Mouse (Mus musculus) forebrain, embryonic 12.5 days (tissue): ENCODE measurements around the gene Srsf1. TPM values are rescaled to one million over a fixed set of nuclear protein-coding genes. Genes with fewer than 3 reads are reported as not detected.
A peak's percentile ranks its signal among the peaks of the same experiment; 100 is the strongest.
"Not testable (repeated sequence)": the region's sequence is repeated elsewhere in the genome, so short reads cannot be mapped to it uniquely, and the experiment has no call there.

ENCODE experiments used
- ATAC-seq: fragments of 200-750 bp; cut with Nextera tagmentation; 2 replicates; pipeline ENCODE4 v1.8.0; 2017; ENCODE audit warnings: moderate TSS enrichment; ENCODE audit not compliant: low FRiP score
- H3K27ac ChIP-seq: fragments of 300-500 bp; sonication (generic); 2 replicates; pipeline ENCODE4 v1.5.1; 2016; ENCODE audit warnings: mild to moderate bottlenecking
- H3K27me3 ChIP-seq: fragments of 300-500 bp; sonication (generic); 2 replicates; pipeline ENCODE4 v1.6.1; 2016; ENCODE audit warnings: mild to moderate bottlenecking
- H3K36me3 ChIP-seq: fragments of 300-500 bp; sonication (generic); replicated peaks from 2 replicates; pipeline ENCODE4 v1.6.1; 2016; ENCODE audit warnings: mild to moderate bottlenecking
- H3K4me1 ChIP-seq: fragments of 300-500 bp; sonication (generic); 2 replicates; pipeline ENCODE4 v1.6.1; 2016
- H3K4me2 ChIP-seq: fragments of 300-500 bp; sonication (generic); 2 replicates; pipeline ENCODE4 v1.6.1; 2016; ENCODE audit warnings: mild to moderate bottlenecking, moderate library complexity
- H3K4me3 ChIP-seq: fragments of 300-500 bp; sonication (generic); replicated peaks from 2 replicates; pipeline ENCODE4 v1.5.1; 2016; ENCODE audit warnings: mild to moderate bottlenecking
- H3K9ac ChIP-seq: fragments of 300-500 bp; sonication (generic); 2 replicates; pipeline ENCODE4 v1.6.1; 2016; ENCODE audit warnings: mild to moderate bottlenecking
- H3K9me3 ChIP-seq: fragments of 300-500 bp; sonication (generic); 2 replicates; pipeline ENCODE4 v1.6.1; 2016
- WGBS: fragments of 180-500 bp; shearing (Covaris S2); methylation state at CpG from one replicate; pipeline ENCODE4 v1.1.7; 2016; 5-methylcytosine and 5-hydroxymethylcytosine counted together
- polyA plus RNA-seq: library from polyadenylated mRNA; unstranded; fragments of >200 nt; fragmentation: Nextera tagmentation; extraction: Ambion mirVana; gene quantifications from 2 replicates; pipeline ENCODE4 v1.2.1, GENCODE M21; 2016

Srsf1 gene
- polyA plus RNA-seq, 1 experiment from 2014 or later: 564 TPM

DNA sequence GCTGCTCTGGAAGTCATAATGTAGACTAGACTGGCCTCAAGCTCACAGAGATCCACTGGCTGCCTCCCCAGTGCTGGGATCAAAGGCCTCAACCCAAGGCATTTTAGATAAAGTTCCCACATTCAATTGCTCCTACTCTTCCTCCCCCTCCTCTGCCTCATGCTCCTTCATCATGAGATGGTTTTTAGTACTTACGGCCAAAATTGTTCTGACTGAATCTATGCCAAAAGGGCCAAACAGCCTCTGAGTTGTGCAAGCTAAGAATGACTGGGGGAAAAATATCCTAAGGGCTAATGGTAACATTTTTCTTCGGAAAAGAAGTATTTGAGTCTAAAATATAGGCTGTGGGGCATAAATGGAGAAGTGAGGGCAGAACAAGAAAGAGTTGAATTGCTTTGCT is 23.2 kb upstream of the Srsf1 start:
- H3K9me3 ChIP-seq: no peaks in the 10 kb centered on the region
- WGBS: 89% methylated on average over 2 of the region's 2 CpGs
- H3K27me3 ChIP-seq: no peaks in the 10 kb centered on the region
- peaks cover 19% of the 10 kb centered on the region for H3K4me1 ChIP-seq
- no peak overlapping the region for H3K9ac ChIP-seq
- H3K36me3 ChIP-seq: no peaks in the 10 kb centered on the region
- ATAC-seq: no peak
- no peak overlapping the region for H3K4me3 ChIP-seq
- no peak overlapping the region for H3K4me2 ChIP-seq
- no peak overlapping the region for H3K27ac ChIP-seq

GRCm38 (mm10) chr11:88027391-88028035 is 19.7 kb upstream of the Srsf1 start:
- Histone ChIP-seq H3K27ac (peak overlapping the region; percentile 86), H3K27me3 (no peaks in the 10 kb centered on the region), H3K4me1 (peaks cover 19% of the 10 kb centered on the region), H3K4me3 (no peak overlapping the region), H3K9ac (no peak overlapping the region), H3K36me3 (no peaks in the 10 kb centered on the region), H3K4me2 (0 out of 2 replicates have a peak overlapping the region, but pooled peaks have one; percentile 17), H3K9me3 (no peaks in the 10 kb centered on the region)
- ATAC-seq: no peak
- WGBS: 50% methylated on average over 9 of the region's 9 CpGs

- H3K27me3 ChIP-seq: no peaks in the 10 kb centered on the region
- no peaks in the 10 kb centered on the region for H3K36me3 ChIP-seq
- ATAC-seq: peak; percentile 82
- H3K9ac ChIP-seq: no peak overlapping the region
- H3K9me3 ChIP-seq: no peaks in the 10 kb centered on the region
- H3K4me3 ChIP-seq: no peak overlapping the region
- 4% methylated on average over 16 of the region's 16 CpGs for WGBS
- peak overlapping the region; percentile 17 for H3K4me2 ChIP-seq
- H3K27ac ChIP-seq: peak overlapping the region; percentile 86
- peaks cover 19% of the 10 kb centered on the region for H3K4me1 ChIP-seq
Measured at GRCm38 (mm10) chr11:88028193-88028684, 18.9 kb upstream of the Srsf1 start.

DNA sequence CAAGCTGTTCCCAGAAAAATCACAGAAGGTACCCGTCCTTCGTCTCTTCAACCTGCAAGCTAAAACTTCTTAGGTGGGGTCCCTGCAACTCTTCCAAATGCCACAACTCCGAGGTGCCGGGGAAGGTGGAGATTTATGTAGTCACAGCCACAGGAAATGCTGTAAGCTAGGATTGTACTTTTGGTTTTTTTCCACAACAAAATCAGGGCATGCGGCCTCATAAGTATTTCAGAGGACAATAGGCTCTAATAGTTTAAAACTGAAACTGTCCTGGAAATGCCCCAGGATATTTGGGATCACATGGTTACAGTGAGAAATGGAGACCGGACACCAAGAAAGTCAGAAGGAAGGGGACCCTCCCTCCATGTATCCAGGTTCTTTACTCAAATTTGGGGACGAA is 17.0 kb upstream of the Srsf1 start:
- Histone ChIP-seq H3K27me3 (no peaks in the 10 kb centered on the region), H3K9ac (no peak overlapping the region), H3K4me1 (peaks cover 19% of the 10 kb centered on the region), H3K27ac (no peak overlapping the region), H3K9me3 (no peaks in the 10 kb centered on the region), H3K36me3 (no peaks in the 10 kb centered on the region), H3K4me2 (no peak overlapping the region), H3K4me3 (no peak overlapping the region)
- no peak for ATAC-seq
- WGBS: 91% methylated on average over 7 of the region's 7 CpGs

DNA sequence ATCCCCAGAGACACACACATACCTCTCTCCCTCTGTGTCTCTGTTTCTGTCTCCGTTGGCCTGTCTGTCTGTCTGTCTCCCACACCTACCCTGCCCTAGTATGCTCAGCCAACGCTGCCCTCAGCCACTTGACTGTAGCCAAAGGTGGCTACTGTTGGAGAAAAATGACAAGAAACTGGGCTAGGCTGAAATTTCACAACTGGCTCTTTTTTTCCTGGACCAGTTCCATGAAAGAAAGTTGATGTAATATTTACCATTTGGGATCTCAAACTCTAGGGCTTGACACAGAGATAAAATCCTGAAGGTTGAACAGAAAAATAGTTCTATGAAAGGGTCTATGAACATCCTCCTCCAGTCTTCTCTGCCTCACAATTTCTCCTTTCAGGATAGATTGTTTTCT is 16.3 kb upstream of the Srsf1 start:
- no peak overlapping the region for H3K27ac ChIP-seq
- no peaks in the 10 kb centered on the region for H3K36me3 ChIP-seq
- H3K9ac ChIP-seq: no peak overlapping the region
- no peaks in the 10 kb centered on the region for H3K9me3 ChIP-seq
- H3K4me1 ChIP-seq: peaks cover 19% of the 10 kb centered on the region
- no peaks in the 10 kb centered on the region for H3K27me3 ChIP-seq
- no peak overlapping the region for H3K4me2 ChIP-seq
- ATAC-seq: no peak
- WGBS: 89% methylated on average over 2 of the region's 2 CpGs
- H3K4me3 ChIP-seq: no peak overlapping the region

DNA sequence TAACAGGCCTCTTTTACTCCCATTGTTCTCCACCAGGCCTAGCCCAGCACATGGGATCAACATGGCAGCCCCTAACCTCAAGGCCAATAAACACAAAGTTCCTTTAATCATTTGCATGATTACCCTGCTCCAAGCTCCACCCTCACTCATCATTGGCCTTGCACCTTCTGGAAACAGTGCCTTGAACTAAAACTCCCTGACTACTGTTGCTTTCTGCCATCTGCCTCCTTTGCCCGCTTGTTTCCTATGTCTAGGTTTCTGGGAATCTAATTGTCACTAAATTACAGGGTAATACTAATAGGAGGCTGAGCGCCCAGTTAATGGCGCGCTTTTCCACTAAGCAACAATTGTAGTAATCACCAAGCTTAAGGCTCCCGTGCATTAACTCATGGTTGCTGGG is 15.4 kb upstream of the Srsf1 start:
- H3K9ac ChIP-seq: no peak overlapping the region
- H3K9me3 ChIP-seq: no peaks in the 10 kb centered on the region
- H3K36me3 ChIP-seq: no peaks in the 10 kb centered on the region
- no peak for ATAC-seq
- peaks cover 19% of the 10 kb centered on the region for H3K4me1 ChIP-seq
- no peaks in the 10 kb centered on the region for H3K27me3 ChIP-seq
- 77% methylated on average over 5 of the region's 5 CpGs for WGBS
- peak overlapping the region; percentile 42; the same call in 1 of the 2 replicates for H3K27ac ChIP-seq
- no peak overlapping the region for H3K4me2 ChIP-seq
- H3K4me3 ChIP-seq: no peak overlapping the region

GRCm38 (mm10) chr11:88035970-88036369 is 11.2 kb upstream of the Srsf1 start:
- H3K4me1 ChIP-seq: 0 out of 2 replicates have a peak, but pooled peaks cover 6% of the 10 kb centered on the region
- H3K27ac ChIP-seq: no peak overlapping the region
- H3K4me3 ChIP-seq: no peak overlapping the region
- no peak for ATAC-seq
- H3K36me3 ChIP-seq: 0 out of 2 replicates have a peak, but pooled peaks cover 7% of the 10 kb centered on the region
- H3K4me2 ChIP-seq: no peak overlapping the region
- H3K9ac ChIP-seq: no peak overlapping the region
- H3K27me3 ChIP-seq: no peaks in the 10 kb centered on the region
- WGBS: 73% methylated on average over 7 of the region's 7 CpGs
- H3K9me3 ChIP-seq: no peaks in the 10 kb centered on the region

GRCm38 (mm10) chr11:88036761-88037251 is 10.4 kb upstream of the Srsf1 start:
- 0 out of 2 replicates have a peak, but pooled peaks cover 7% of the 10 kb centered on the region for H3K36me3 ChIP-seq
- no peaks in the 10 kb centered on the region for H3K27me3 ChIP-seq
- no peak overlapping the region for H3K4me3 ChIP-seq
- WGBS: 81% methylated on average over 10 of the region's 10 CpGs
- H3K9ac ChIP-seq: no peak overlapping the region
- no peak for ATAC-seq
- no peak overlapping the region for H3K4me2 ChIP-seq
- no peak overlapping the region for H3K27ac ChIP-seq
- 0 out of 2 replicates have a peak, but pooled peaks cover 6% of the 10 kb centered on the region for H3K4me1 ChIP-seq
- H3K9me3 ChIP-seq: no peaks in the 10 kb centered on the region

DNA sequence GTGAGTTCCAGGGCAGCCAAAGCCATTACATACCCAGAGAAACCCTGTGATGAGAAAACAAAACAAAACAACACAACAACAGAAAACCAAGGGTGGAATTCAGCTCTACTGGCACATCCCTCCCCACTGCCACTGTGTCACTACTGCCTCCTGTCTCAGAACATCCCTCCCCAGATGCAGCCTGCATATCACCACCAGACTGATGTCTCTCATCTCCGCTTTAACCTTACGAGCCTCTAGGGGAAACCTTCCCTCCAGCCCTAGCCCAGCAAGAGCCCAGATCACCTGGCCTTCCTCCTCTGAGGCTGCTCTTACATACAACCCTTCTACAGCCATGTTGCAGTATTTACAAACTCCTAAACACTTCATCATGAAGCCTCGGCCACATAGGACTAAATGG is 9.8 kb upstream of the Srsf1 start:
- Histone ChIP-seq H3K9me3 (no peaks in the 10 kb centered on the region), H3K9ac (no peak overlapping the region), H3K27me3 (no peaks in the 10 kb centered on the region), H3K4me1 (0 out of 2 replicates have a peak, but pooled peaks cover 6% of the 10 kb centered on the region), H3K4me2 (no peak overlapping the region), H3K27ac (no peak overlapping the region), H3K36me3 (0 out of 2 replicates have a peak, but pooled peaks cover 7% of the 10 kb centered on the region), H3K4me3 (no peak overlapping the region)
- WGBS: 83% methylated on average over 3 of the region's 3 CpGs
- no peak for ATAC-seq

DNA sequence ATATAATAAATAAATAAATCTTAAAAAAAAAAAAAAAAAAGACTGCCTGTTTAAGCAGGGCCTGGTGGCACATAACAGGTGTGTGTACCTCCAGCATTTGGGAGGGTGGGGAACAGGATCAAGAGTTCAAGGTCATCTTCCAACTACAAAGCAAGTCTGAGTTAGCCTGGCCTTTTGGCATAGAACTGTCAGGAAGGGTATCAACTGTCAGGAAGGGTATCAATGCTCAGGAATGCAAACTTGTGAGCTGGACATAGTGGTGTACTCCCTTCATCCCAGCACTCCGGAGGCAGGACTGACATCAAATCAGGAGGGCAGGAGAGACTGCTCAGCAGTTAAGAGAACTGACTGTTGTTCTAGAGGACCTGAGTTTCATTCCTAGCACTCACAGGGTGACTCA is 8.1 kb upstream of the Srsf1 start:
- Histone ChIP-seq H3K4me2 (no peak overlapping the region), H3K36me3 (0 out of 2 replicates have a peak, but pooled peaks cover 12% of the 10 kb centered on the region), H3K4me3 (no peak overlapping the region), H3K4me1 (0 out of 2 replicates have a peak, but pooled peaks cover 6% of the 10 kb centered on the region), H3K9me3 (no peaks in the 10 kb centered on the region), H3K9ac (no peak overlapping the region), H3K27me3 (no peaks in the 10 kb centered on the region), H3K27ac (no peak overlapping the region)
- no peak for ATAC-seq
- 96% methylated on average over 1 of the region's 1 CpGs for WGBS

DNA sequence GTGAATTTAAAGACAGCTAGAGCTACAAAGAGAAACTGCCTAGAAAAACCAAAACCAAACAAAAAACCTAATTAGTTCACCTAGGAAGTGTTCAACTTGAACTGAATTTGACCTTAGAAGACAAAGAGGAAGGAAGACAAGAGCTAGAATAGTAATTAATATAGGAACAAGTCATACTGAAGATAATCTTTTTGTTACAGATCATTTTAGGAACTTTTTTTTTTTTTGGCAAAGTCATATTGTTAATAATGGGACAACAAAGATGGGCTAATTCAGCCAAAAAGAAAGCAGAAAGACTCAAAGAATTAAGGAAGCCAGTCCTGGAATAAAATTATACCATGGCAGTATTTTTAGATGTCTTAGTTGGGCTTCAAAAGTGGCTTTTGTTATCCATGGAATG is 2.9 kb upstream of the Srsf1 start:
- ATAC-seq: no peak
- peaks cover 18% of the 10 kb centered on the region for H3K36me3 ChIP-seq
- no peak overlapping the region for H3K4me2 ChIP-seq
- H3K27me3 ChIP-seq: no peaks in the 10 kb centered on the region
- no peaks in the 10 kb centered on the region for H3K9me3 ChIP-seq
- peaks cover 15% of the 10 kb centered on the region for H3K4me1 ChIP-seq
- no peak overlapping the region for H3K27ac ChIP-seq
- no peak overlapping the region for H3K9ac ChIP-seq
- H3K4me3 ChIP-seq: no peak overlapping the region

GRCm38 (mm10) chr11:88045159-88045558 is 2.0 kb upstream of the Srsf1 start:
- not testable (repeated sequence) for ATAC-seq, H3K4me3 ChIP-seq, H3K9ac ChIP-seq, H3K4me2 ChIP-seq, H3K27me3 ChIP-seq, H3K9me3 ChIP-seq, H3K27ac ChIP-seq
- peaks cover 22% of the 10 kb centered on the region for H3K36me3 ChIP-seq
- peaks cover 23% of the 10 kb centered on the region for H3K4me1 ChIP-seq
- 98% methylated on average over 3 of the region's 3 CpGs for WGBS

- no peaks in the 10 kb centered on the region for H3K27me3 ChIP-seq
- H3K27ac ChIP-seq: no peak overlapping the region
- 94% methylated on average over 4 of the region's 4 CpGs for WGBS
- H3K4me2 ChIP-seq: peak overlapping the region; percentile 68
- peaks cover 30% of the 10 kb centered on the region for H3K4me1 ChIP-seq
- no peaks in the 10 kb centered on the region for H3K9me3 ChIP-seq
- ATAC-seq: no peak
- H3K9ac ChIP-seq: no peak overlapping the region
- peaks cover 25% of the 10 kb centered on the region for H3K36me3 ChIP-seq
- H3K4me3 ChIP-seq: no peak overlapping the region
Measured at GRCm38 (mm10) chr11:88045878-88046277, 1.3 kb upstream of the Srsf1 start.
